Mouse (Mus musculus) cerebellum, adult 2 months (tissue): Measurements from ENCODE around the gene Uckl1.

ENCODE experiments used
- CTCF ChIP-seq: fragments of 200-500 bp; IDR thresholded peaks from 2 replicates; pipeline ENCODE4 v1.5.1; 2011; ENCODE audit warnings: low read depth, mild to moderate bottlenecking, control low read depth, low read length, moderate library complexity, borderline replicate concordance; ENCODE audit not compliant: insufficient read depth
- POLR2A ChIP-seq: fragments of 200-500 bp; IDR thresholded peaks from 2 replicates; pipeline ENCODE4 v1.6.1; 2011; ENCODE audit warnings: low read length, control low read depth, borderline replicate concordance; ENCODE audit not compliant: insufficient read depth

DNA sequence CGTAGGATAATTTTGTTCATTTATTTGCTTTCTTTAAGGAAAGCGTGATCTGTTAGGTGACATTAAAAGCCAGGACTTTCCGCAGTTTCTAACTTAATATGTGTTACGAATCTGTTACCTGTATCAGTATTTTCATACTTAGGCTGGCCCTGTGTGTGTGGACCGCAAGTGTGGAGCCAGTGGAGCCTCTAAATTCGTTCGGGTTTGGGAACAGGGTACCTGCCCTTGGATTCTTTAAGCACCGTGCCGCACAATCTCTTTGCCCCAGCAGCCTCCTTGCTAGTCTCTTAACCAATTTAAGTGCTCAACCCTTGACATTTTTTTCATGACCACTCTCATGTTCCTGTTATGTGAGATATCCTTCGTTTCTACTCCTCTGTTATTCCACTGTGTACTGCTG lies 63.2 kb downstream of the Uckl1 start:
- TF ChIP-seq CTCF (no peak), POLR2A (no peak)
